Mouse (Mus musculus) small intestine, adult 2 months (tissue): ENCODE results near the gene Fis1.

Experiments used
- CTCF ChIP-seq: fragments of 200-500 bp; IDR thresholded peaks from 2 replicates; pipeline ENCODE4 v1.5.1; 2012; ENCODE audit warnings: low read depth, mild to moderate bottlenecking, control low read depth, inconsistent platforms, low read length, moderate library complexity, mixed read lengths; ENCODE audit not compliant: insufficient replicate concordance, insufficient read length; ENCODE audit errors: extremely low read depth
- POLR2A ChIP-seq: fragments of 200-500 bp; IDR thresholded peaks from 2 replicates; pipeline ENCODE4 v1.6.1; 2012; ENCODE audit warnings: low read depth, mild to moderate bottlenecking, control low read depth, inconsistent platforms, low read length, moderate library complexity

GRCm38 (mm10) chr5:136987934-136988271 lies 34.8 kb downstream of the Fis1 start, which contains the start of gene Znhit1:
- TF ChIP-seq CTCF, result no peak
- no peak for TF ChIP-seq POLR2A
